Mouse (Mus musculus) embryonic facial prominence, embryonic 14.5 days (tissue): ENCODE data around the gene Gm4201. TPM values are rescaled to one million over a fixed set of nuclear protein-coding genes. Genes with fewer than 3 reads are reported as not detected.
"Not testable (repeated sequence)": the region's sequence is repeated elsewhere in the genome, so short reads cannot be mapped to it uniquely, and the experiment has no call there.

Experiments
- ATAC-seq: fragments of 200-750 bp; cut with Nextera tagmentation; 2 replicates; pipeline ENCODE4 v1.8.0; 2017; ENCODE audit warnings: low read depth, moderate number of reproducible peaks, moderate TSS enrichment
- DNase-seq: peaks from one replicate; pipeline ENCODE4 v3.0.0-alpha.2; 2015; ENCODE audit warnings: low spot score
- H3K27ac ChIP-seq: fragments of 300-500 bp; sonication (generic); replicated peaks from 2 replicates; pipeline ENCODE4 v1.5.1; 2014; ENCODE audit warnings: low read depth, mild to moderate bottlenecking, low read length, moderate library complexity
- H3K27me3 ChIP-seq: fragments of 300-500 bp; sonication (generic); replicated peaks from 2 replicates; pipeline ENCODE4 v1.6.1; 2014; ENCODE audit warnings: low read length; ENCODE audit not compliant: control insufficient read depth, insufficient read depth
- H3K36me3 ChIP-seq: fragments of 300-500 bp; sonication (generic); 2 replicates; pipeline ENCODE4 v1.6.1; 2014; ENCODE audit warnings: low read length, mixed read lengths; ENCODE audit not compliant: control insufficient read depth, insufficient read depth
- H3K4me1 ChIP-seq: fragments of 300-500 bp; sonication (generic); 2 replicates; pipeline ENCODE4 v1.6.1; 2014; ENCODE audit warnings: antibody characterized with exemption, low read length; ENCODE audit not compliant: control insufficient read depth, insufficient read depth
- H3K4me2 ChIP-seq: fragments of 300-500 bp; sonication (generic); 2 replicates; pipeline ENCODE4 v1.6.1; 2014; ENCODE audit warnings: low read depth, mild to moderate bottlenecking, low read length, moderate library complexity, mixed read lengths
- H3K4me3 ChIP-seq: fragments of 300-500 bp; sonication (generic); 2 replicates; pipeline ENCODE4 v1.5.1; 2014; ENCODE audit warnings: low read depth, mild to moderate bottlenecking, low read length
- H3K9ac ChIP-seq: fragments of 300-500 bp; sonication (generic); 2 replicates; pipeline ENCODE4 v1.6.1; 2014; ENCODE audit warnings: low read depth, mild to moderate bottlenecking, low read length, moderate library complexity, mixed read lengths
- H3K9me3 ChIP-seq: fragments of 300-500 bp; sonication (generic); 2 replicates; pipeline ENCODE4 v1.6.1; 2016; ENCODE audit warnings: low read length; ENCODE audit not compliant: control insufficient read depth
- WGBS: fragments of 180-500 bp; shearing (Covaris S2); extraction: QIAGEN DNeasy Blood & Tissue Kit; methylation state at CpG from one replicate; pipeline ENCODE4 v1.1.7; 2014; 5-methylcytosine and 5-hydroxymethylcytosine counted together
- polyA plus RNA-seq: library from polyadenylated mRNA; unstranded; fragments of >200 nt; fragmentation: Nextera tagmentation; extraction: Ambion mirVana; gene quantifications from 2 replicates; pipeline ENCODE4 v1.2.1, GENCODE M21; 2014

The Gm4201 gene
- polyA plus RNA-seq: not detected in 2 replicates

GRCm38 (mm10) chr7:22565243-22565642, at the start of gene Gm4201:
Gene Gm4201 (minus strand): TSS chr7:22565343.
- WGBS: no CpG with 5 or more reads among the region's 3 CpGs
- not testable (repeated sequence) for H3K4me2 ChIP-seq, DNase-seq, H3K36me3 ChIP-seq, H3K4me1 ChIP-seq, H3K27ac ChIP-seq, H3K27me3 ChIP-seq, H3K9ac ChIP-seq, H3K9me3 ChIP-seq, H3K4me3 ChIP-seq, ATAC-seq

- H3K4me1 ChIP-seq, ATAC-seq: not testable (repeated sequence)
- 94% methylated on average over 2 of the region's 4 CpGs for WGBS
These were observed 22.9 kb upstream of the Gm4201 start, which contains the start of gene Gm4565 for GRCm38 (mm10) chr7:22588027-22588426. Gene Gm4565 (minus strand): TSS chr7:22588127.

GRCm38 (mm10) chr7:22534787-22535186, 30.4 kb downstream of the Gm4201 start, which contains the start of gene Gm8677:
Gene Gm8677 (minus strand): TSS chr7:22534887.
- not testable (repeated sequence) for H3K4me3 ChIP-seq, H3K9me3 ChIP-seq, H3K36me3 ChIP-seq, H3K4me1 ChIP-seq, H3K9ac ChIP-seq, H3K27ac ChIP-seq, H3K4me2 ChIP-seq, H3K27me3 ChIP-seq, ATAC-seq, DNase-seq
- no CpG with 5 or more reads among the region's 1 CpGs for WGBS

More at GRCm38 (mm10) chr7:22588027-22588426, 22.9 kb upstream of the Gm4201 start, which contains the start of gene Gm4565:
- H3K9me3 ChIP-seq, H3K36me3 ChIP-seq, H3K27me3 ChIP-seq, H3K4me2 ChIP-seq, DNase-seq, H3K9ac ChIP-seq, H3K27ac ChIP-seq, H3K4me3 ChIP-seq: not testable (repeated sequence)

- no CpG with 5 or more reads among the region's 3 CpGs for WGBS
- H3K27me3 ChIP-seq: not testable (repeated sequence)
These were observed 42.5 kb downstream of the Gm4201 start, which contains the start of gene Vmn1r152 for GRCm38 (mm10) chr7:22522667-22523066. Gene Vmn1r152 (plus strand): TSS chr7:22522967.

More at GRCm38 (mm10) chr7:22522667-22523066, 42.5 kb downstream of the Gm4201 start, which contains the start of gene Vmn1r152:
- not testable (repeated sequence) for ATAC-seq, H3K4me3 ChIP-seq, DNase-seq, H3K4me1 ChIP-seq, H3K4me2 ChIP-seq, H3K9me3 ChIP-seq, H3K36me3 ChIP-seq, H3K27ac ChIP-seq, H3K9ac ChIP-seq

Other genes with a start within 250 kb of the Gm4201 start
- gene Gm4187, start 235.6 kb downstream of the Gm4201 start, polyA plus RNA-seq: not detected in 2 replicates
- not detected in 2 replicates for gene Gm8660, start 194.3 kb downstream of the Gm4201 start, polyA plus RNA-seq
- gene Vmn1r148, start 151.8 kb downstream of the Gm4201 start, polyA plus RNA-seq: not detected in 2 replicates
- gene Vmn1r149, start 127.1 kb downstream of the Gm4201 start, polyA plus RNA-seq: not detected in 2 replicates
- not detected in 2 replicates for gene Gm10665, start 101.3 kb downstream of the Gm4201 start, polyA plus RNA-seq
- gene Vmn1r151, start 65.7 kb downstream of the Gm4201 start, polyA plus RNA-seq: not detected in 2 replicates
- not detected in 2 replicates for gene Vmn1r152, start 42.4 kb downstream of the Gm4201 start, polyA plus RNA-seq
- gene Gm8677, start 30.5 kb downstream of the Gm4201 start, polyA plus RNA-seq: not detected in 2 replicates
- gene Gm4565, start 22.8 kb upstream of the Gm4201 start, polyA plus RNA-seq: not detected in 2 replicates
- gene Vmn1r155, start 92.7 kb upstream of the Gm4201 start, polyA plus RNA-seq: not detected in 2 replicates
- not detected in 2 replicates for gene Gm8693, start 127.0 kb upstream of the Gm4201 start, polyA plus RNA-seq
- gene Gm4567, start 154.4 kb upstream of the Gm4201 start, polyA plus RNA-seq: not detected in 2 replicates
- not detected in 2 replicates for gene Vmn1r157, start 196.4 kb upstream of the Gm4201 start, polyA plus RNA-seq
- not detected in 2 replicates for gene Vmn1r158, start 225.4 kb upstream of the Gm4201 start, polyA plus RNA-seq